Mouse (Mus musculus) hindbrain, embryonic 12.5 days (tissue): ENCODE data around the gene Nrbf2. TPM values are rescaled to one million over a fixed set of nuclear protein-coding genes. Genes with fewer than 3 reads are reported as not detected.

Experiments used
- ATAC-seq: fragments of 200-750 bp; cut with Nextera tagmentation; 2 replicates; pipeline ENCODE4 v1.8.0; 2017; ENCODE audit warnings: moderate TSS enrichment; ENCODE audit not compliant: low FRiP score
- H3K27ac ChIP-seq: fragments of 300-500 bp; sonication (generic); 2 replicates; pipeline ENCODE4 v1.5.1; 2016; ENCODE audit warnings: mild to moderate bottlenecking
- H3K27me3 ChIP-seq: fragments of 300-500 bp; sonication (generic); 2 replicates; pipeline ENCODE4 v1.6.1; 2016; ENCODE audit warnings: mild to moderate bottlenecking
- H3K36me3 ChIP-seq: fragments of 300-500 bp; sonication (generic); 2 replicates; pipeline ENCODE4 v1.6.1; 2016; ENCODE audit warnings: mild to moderate bottlenecking
- H3K4me1 ChIP-seq: fragments of 300-500 bp; sonication (generic); 2 replicates; pipeline ENCODE4 v1.6.1; 2016
- H3K4me2 ChIP-seq: fragments of 300-500 bp; sonication (generic); replicated peaks from 2 replicates; pipeline ENCODE4 v1.6.1; 2016; ENCODE audit warnings: mild to moderate bottlenecking
- H3K4me3 ChIP-seq: fragments of 300-500 bp; sonication (generic); 2 replicates; pipeline ENCODE4 v1.5.1; 2016; ENCODE audit warnings: mild to moderate bottlenecking
- H3K9ac ChIP-seq: fragments of 300-500 bp; sonication (generic); 2 replicates; pipeline ENCODE4 v1.6.1; 2016; ENCODE audit warnings: mild to moderate bottlenecking, moderate library complexity
- H3K9me3 ChIP-seq: fragments of 300-500 bp; sonication (generic); replicated peaks from 2 replicates; pipeline ENCODE4 v1.6.1; 2016; ENCODE audit warnings: mild to moderate bottlenecking
- WGBS: fragments of 180-500 bp; shearing (Covaris S2); methylation state at CpG from one replicate; pipeline ENCODE4 v1.1.7; 2016; 5-methylcytosine and 5-hydroxymethylcytosine counted together
- polyA plus RNA-seq: library from polyadenylated mRNA; unstranded; fragments of >200 nt; fragmentation: Nextera tagmentation; extraction: Ambion mirVana; gene quantifications from 2 replicates; pipeline ENCODE4 v1.2.1, GENCODE M21; 2016

The Nrbf2 gene
- polyA plus RNA-seq, 1 experiment from 2014 or later = 45.0 TPM

DNA sequence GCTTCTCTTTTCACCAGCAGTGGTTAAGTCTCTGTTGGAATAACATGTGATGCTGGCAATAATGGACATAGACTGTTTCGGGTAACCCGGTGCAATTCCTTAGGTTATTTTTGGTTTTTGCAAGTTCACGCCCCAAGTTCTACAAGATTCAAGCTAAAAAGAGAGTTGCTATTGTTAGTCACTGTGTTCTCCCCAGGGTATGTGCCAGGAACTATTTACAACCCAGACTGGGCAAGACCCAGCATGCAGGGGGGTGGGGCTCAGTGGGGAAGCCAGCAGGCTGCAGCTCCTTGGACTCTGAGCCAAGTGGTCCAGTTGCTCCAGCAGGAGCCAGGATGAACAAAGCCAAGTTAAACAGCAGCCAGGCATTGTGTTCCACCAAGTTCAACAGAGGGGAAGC, 2.8 kb upstream of the Nrbf2 start:
- Histone ChIP-seq H3K36me3 (no peaks in the 10 kb centered on the region), H3K27ac (no peak overlapping the region), H3K4me1 (peaks cover 15% of the 10 kb centered on the region), H3K9me3 (no peaks in the 10 kb centered on the region), H3K4me2 (no peak overlapping the region), H3K27me3 (no peaks in the 10 kb centered on the region), H3K4me3 (no peak overlapping the region), H3K9ac (no peak overlapping the region)
- WGBS = 78% methylated on average over 3 of the region's 3 CpGs
- no peak for ATAC-seq

DNA sequence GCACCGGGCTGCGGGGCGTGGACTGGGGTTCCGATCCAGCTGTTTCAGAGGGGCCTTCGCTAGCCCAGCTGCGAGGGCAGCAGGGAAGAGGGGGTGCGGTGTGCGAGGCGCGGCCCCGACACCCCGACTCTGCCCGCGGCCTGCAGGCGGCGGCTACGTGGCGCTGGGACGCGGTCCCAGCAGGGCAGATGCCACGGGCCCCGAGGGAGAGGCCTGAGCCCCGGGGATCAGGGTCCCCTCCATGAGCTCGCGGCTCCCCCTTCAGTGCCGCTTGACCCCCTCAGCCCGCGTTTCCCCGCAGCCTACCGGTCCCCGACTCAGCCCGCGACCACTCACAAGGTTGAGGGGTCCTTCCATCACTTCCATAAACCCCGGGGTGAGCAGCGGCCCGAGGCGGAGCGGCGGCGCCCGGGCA, 337 bp downstream of the Nrbf2 start:
- WGBS = under 1% methylated on average over 41 of the region's 41 CpGs
- ATAC-seq = no peak; the same call in 1 of the 2 replicates
- H3K36me3 ChIP-seq = no peaks in the 10 kb centered on the region

DNA sequence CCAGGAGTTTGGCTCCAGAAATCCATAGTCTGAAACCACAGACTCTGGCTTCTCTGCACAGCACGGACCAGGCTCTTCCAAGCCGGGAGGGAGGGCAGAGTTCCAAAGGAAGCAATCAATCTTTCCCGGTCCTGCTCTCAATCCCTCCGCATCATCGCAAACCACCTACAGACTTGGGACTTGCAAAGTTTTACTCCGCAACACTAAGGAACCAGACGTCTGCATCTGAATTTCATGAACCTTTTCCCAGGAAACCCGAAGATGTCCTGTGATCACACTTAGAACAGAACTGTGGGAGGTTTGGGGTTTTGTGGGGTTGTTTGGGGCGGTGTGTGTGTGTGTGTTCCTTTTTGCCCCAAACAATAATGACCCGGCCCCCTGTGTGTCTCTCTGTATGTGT, 794 bp downstream of the Nrbf2 start:
- H3K27ac ChIP-seq = peak overlapping the region; percentile 78; the same call in 1 of the 2 replicates
- H3K4me2 ChIP-seq = peak overlapping the region; percentile 92
- H3K27me3 ChIP-seq = no peaks in the 10 kb centered on the region
- WGBS = 1% methylated on average over 10 of the region's 10 CpGs
- peak overlapping the region; percentile 95 for H3K9ac ChIP-seq
- H3K9me3 ChIP-seq = no peaks in the 10 kb centered on the region
- H3K4me3 ChIP-seq = peak overlapping the region; percentile 85
- no peaks in the 10 kb centered on the region for H3K36me3 ChIP-seq
- no peak; the same call in 1 of the 2 replicates for ATAC-seq
- H3K4me1 ChIP-seq = peaks cover 23% of the 10 kb centered on the region

More for the DNA sequence above, 337 bp downstream of the Nrbf2 start:
- peak overlapping the region; percentile 92 for H3K4me2 ChIP-seq
- H3K4me1 ChIP-seq = peaks cover 23% of the 10 kb centered on the region
- no peaks in the 10 kb centered on the region for H3K9me3 ChIP-seq
- peak overlapping the region; percentile 95 for H3K9ac ChIP-seq
- peak overlapping the region; percentile 85 for H3K4me3 ChIP-seq
- peak overlapping the region; percentile 78 for H3K27ac ChIP-seq
- no peaks in the 10 kb centered on the region for H3K27me3 ChIP-seq

DNA sequence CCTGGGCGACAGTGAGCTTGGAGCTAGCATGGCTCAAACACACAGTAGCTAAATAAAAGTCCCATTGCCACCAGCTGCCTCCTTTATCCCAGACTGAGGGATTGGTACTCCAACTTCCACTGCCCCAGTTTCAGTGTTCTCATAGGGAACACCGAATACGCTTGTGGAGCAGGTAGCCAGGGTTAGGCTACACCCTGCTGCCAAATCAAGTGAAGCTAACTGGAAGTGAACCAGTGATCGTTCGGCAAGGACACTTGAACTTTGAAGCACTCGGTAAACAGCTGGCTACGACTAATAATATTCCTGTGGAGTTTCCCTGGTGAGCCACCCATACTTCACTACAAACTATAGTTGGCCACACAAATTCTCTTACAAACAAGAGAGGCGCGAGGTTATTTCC, 1.6 kb downstream of the Nrbf2 start:
- 90% methylated on average over 9 of the region's 9 CpGs for WGBS
- no peaks in the 10 kb centered on the region for H3K9me3 ChIP-seq
- ATAC-seq = no peak
- H3K4me2 ChIP-seq = peak overlapping the region; percentile 92
- H3K4me1 ChIP-seq = peaks cover 23% of the 10 kb centered on the region
- no peak overlapping the region for H3K27ac ChIP-seq
- peak overlapping the region; percentile 23; the same call in 1 of the 2 replicates for H3K9ac ChIP-seq
- H3K4me3 ChIP-seq = peak overlapping the region; percentile 85; the same call in 1 of the 2 replicates
- no peaks in the 10 kb centered on the region for H3K27me3 ChIP-seq
- no peaks in the 10 kb centered on the region for H3K36me3 ChIP-seq

DNA sequence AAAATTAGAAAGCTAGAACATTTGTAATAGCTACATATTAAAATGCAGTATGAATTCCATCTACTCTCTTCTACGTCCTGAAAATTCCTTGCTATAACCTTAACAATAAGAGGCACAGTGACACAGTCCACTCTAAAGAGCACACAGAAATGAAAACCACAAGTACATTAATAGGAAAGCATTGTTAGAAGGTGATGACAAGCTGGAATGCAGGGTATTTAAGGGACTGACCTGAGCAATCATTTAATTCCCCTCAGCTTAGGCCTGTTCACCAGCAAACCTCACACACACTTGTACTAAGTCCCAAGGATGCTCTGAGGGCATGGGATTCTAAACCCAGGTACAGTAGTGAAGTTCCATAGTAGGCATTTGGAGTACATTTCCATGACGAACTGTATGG, 2.6 kb downstream of the Nrbf2 start:
- ATAC-seq = no peak
- Histone ChIP-seq H3K9me3 (no peaks in the 10 kb centered on the region), H3K36me3 (no peaks in the 10 kb centered on the region), H3K4me1 (peaks cover 23% of the 10 kb centered on the region), H3K4me3 (no peak overlapping the region), H3K27ac (no peak overlapping the region), H3K27me3 (no peaks in the 10 kb centered on the region), H3K9ac (no peak overlapping the region), H3K4me2 (no peak overlapping the region)
- 79% methylated on average over 2 of the region's 2 CpGs for WGBS

DNA sequence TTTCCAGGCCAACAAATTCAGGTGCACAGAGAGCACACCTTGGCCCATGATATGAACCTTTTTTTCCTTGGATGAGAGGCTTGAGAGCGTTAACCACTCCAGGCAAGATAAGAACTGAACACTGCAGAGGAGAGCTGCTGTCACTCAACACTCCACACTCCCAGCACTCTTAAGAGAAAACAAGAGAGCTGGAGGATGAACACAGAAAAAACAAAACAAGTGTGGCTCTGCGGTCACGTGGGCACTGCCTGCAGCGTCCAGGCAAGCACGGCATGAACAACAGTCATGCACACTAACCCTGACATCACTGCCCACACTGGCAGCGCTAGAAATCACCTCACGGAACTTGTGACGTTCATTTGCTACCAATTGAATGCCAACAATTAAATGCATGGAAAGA, 3.3 kb downstream of the Nrbf2 start:
- peaks cover 23% of the 10 kb centered on the region for H3K4me1 ChIP-seq
- H3K9me3 ChIP-seq = no peaks in the 10 kb centered on the region
- H3K4me3 ChIP-seq = no peak overlapping the region
- no peak for ATAC-seq
- no peak overlapping the region for H3K27ac ChIP-seq
- no peaks in the 10 kb centered on the region for H3K27me3 ChIP-seq
- H3K9ac ChIP-seq = no peak overlapping the region
- H3K36me3 ChIP-seq = no peaks in the 10 kb centered on the region
- H3K4me2 ChIP-seq = no peak overlapping the region
- 72% methylated on average over 8 of the region's 8 CpGs for WGBS

DNA sequence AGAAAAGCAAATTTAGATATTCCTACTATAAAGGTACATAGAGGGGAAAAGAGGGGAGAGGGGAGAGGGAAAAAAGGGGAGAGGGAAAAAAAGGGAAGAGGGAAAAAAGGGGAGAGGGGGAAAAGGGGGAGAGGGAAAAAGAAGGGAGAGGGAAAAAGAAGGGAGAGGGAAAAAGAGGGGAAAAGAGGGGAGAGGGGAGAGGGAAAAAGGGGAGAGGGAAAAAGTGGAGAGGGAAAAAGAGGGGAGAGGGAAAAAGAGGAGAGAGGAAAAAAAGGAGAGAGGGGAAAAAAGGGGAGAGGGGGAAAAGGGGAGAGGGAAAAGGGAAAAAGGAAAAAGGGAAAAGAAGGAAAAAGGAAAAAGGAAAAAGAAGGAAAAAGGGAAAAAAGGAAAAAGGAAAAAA, 9.2 kb downstream of the Nrbf2 start:
- Histone ChIP-seq H3K36me3 (peaks cover 26% of the 10 kb centered on the region), H3K9me3 (no peaks in the 10 kb centered on the region), H3K4me2 (no peak overlapping the region), H3K9ac (no peak overlapping the region), H3K27me3 (no peaks in the 10 kb centered on the region), H3K4me3 (no peak overlapping the region), H3K27ac (no peak overlapping the region), H3K4me1 (no peaks in the 10 kb centered on the region)
- no peak for ATAC-seq

DNA sequence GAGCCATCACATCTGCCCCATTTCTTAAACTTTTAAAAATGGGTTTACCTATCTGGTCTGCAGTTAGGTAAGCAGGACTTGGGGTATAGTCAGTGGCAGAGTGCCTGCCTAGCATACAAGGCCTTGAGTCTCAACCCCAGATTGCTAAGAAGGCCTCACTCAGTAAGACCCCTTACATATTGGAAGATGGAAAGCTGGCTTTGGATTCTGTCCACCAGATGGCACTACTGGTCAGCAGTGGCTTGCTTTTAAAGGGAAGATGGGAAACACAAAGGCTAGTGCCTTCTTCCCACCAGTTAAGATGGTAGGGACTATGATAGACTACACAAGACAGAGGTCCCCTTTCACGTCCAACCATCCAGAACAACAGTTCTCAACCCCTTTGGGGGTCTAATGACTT, 20.3 kb downstream of the Nrbf2 start:
- H3K4me2 ChIP-seq = no peak overlapping the region
- H3K27ac ChIP-seq = no peak overlapping the region
- no peak overlapping the region for H3K9ac ChIP-seq
- no peaks in the 10 kb centered on the region for H3K4me1 ChIP-seq
- ATAC-seq = no peak
- no peaks in the 10 kb centered on the region for H3K27me3 ChIP-seq
- H3K9me3 ChIP-seq = 0 out of 2 replicates have a peak, but pooled peaks cover 3% of the 10 kb centered on the region
- H3K36me3 ChIP-seq = peaks cover 30% of the 10 kb centered on the region
- WGBS = 46% methylated on average over 1 of the region's 1 CpGs
- no peak overlapping the region for H3K4me3 ChIP-seq

DNA sequence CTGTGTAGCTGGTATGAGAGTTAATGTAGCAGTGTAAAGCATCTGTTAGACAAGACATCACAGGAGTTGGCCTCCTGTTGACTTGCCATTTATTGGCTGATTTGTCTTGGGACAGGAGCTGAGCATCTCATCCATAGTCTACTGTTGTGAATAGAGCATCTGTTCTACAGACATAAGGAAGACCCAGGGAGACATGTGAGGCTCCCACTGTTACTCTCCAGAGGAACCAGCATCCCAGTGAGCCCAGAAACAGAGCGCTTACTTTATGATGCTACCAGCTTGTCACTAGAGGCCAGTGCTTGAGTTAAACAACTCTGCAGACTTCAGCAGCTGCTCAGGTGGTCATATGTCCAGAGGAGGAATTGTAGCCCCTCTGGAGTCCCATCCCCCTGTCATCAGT, 32.0 kb downstream of the Nrbf2 start:
- Histone ChIP-seq H3K4me1 (no peaks in the 10 kb centered on the region), H3K9me3 (no peaks in the 10 kb centered on the region), H3K4me3 (no peak overlapping the region), H3K9ac (no peak overlapping the region), H3K27ac (no peak overlapping the region), H3K27me3 (no peaks in the 10 kb centered on the region), H3K36me3 (peaks cover 52% of the 10 kb centered on the region), H3K4me2 (no peak overlapping the region)
- ATAC-seq = no peak
- 88% methylated on average over 1 of the region's 1 CpGs for WGBS

DNA sequence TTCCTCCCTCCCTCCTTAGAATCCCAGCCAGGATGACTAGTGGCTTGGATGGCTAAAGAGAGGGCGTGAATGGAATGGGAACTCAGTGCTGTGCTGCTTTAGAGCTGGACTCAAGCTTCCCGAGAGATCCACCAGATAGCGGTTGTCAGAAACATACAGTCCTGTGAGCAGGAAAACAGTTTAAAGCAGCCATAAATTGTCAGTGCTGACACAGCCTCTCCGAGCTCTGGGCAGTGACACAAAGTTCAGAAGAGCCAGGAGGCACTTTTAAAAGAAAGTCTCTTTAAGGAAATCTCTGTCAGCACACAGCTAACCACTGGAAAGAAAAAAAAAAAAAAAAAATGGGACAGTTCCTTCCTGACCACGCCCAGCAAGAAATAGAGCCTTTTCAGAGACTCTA, 32.8 kb downstream of the Nrbf2 start:
- no peak overlapping the region for H3K27ac ChIP-seq
- H3K4me3 ChIP-seq = no peak overlapping the region
- H3K27me3 ChIP-seq = no peaks in the 10 kb centered on the region
- no peak overlapping the region for H3K4me2 ChIP-seq
- no peaks in the 10 kb centered on the region for H3K4me1 ChIP-seq
- no peaks in the 10 kb centered on the region for H3K9me3 ChIP-seq
- WGBS = 86% methylated on average over 5 of the region's 5 CpGs
- H3K36me3 ChIP-seq = peaks cover 47% of the 10 kb centered on the region
- H3K9ac ChIP-seq = no peak overlapping the region
- no peak for ATAC-seq

DNA sequence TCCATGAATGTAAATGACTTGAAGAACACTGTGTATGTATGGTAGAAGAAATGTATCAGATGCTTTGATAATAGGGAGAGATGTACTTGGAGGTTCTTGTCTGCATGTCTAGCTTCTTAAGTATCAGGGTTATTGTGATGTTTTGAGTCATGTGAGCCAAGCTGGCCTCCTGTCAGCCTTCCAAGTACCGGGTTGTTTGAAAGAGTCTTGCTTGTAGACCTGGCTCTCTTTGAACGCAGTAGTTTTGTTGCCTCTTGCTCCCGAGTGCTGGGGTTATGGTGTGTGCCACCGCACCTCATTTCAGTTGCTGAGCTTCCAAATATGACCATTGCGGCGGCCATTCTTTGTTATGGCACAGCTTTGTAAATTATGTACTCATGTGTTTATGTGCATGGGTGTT, 34.3 kb downstream of the Nrbf2 start:
- no peak overlapping the region for H3K4me3 ChIP-seq
- H3K9ac ChIP-seq = no peak overlapping the region
- no peaks in the 10 kb centered on the region for H3K27me3 ChIP-seq
- WGBS = 96% methylated on average over 6 of the region's 6 CpGs
- no peaks in the 10 kb centered on the region for H3K4me1 ChIP-seq
- peaks cover 55% of the 10 kb centered on the region for H3K36me3 ChIP-seq
- no peak overlapping the region for H3K27ac ChIP-seq
- no peak overlapping the region for H3K4me2 ChIP-seq
- no peak for ATAC-seq
- no peaks in the 10 kb centered on the region for H3K9me3 ChIP-seq

DNA sequence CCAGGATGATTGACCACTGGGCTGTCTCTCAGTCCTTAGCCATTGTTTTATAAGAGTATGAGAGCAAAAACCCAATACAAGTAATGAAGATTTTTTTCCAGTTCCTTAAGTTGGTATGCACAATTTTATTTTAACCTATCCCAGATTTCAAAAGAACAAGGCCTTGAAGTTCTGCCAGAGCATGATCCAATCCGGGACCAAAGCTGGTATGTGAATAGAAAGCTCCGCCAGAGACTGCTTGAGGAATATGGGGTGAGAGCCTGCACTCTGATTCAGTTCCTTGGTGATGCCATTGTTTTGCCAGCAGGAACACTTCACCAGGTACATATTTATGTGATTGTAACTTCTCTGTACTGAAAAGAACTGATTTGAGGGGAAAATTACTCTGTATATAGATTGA, 35.6 kb downstream of the Nrbf2 start:
- 90% methylated on average over 2 of the region's 2 CpGs for WGBS
- peaks cover 52% of the 10 kb centered on the region for H3K36me3 ChIP-seq
- H3K9me3 ChIP-seq = no peaks in the 10 kb centered on the region
- H3K9ac ChIP-seq = no peak overlapping the region
- no peak overlapping the region for H3K27ac ChIP-seq
- H3K4me3 ChIP-seq = no peak overlapping the region
- no peak for ATAC-seq
- H3K4me1 ChIP-seq = no peaks in the 10 kb centered on the region
- no peaks in the 10 kb centered on the region for H3K27me3 ChIP-seq
- no peak overlapping the region for H3K4me2 ChIP-seq

DNA sequence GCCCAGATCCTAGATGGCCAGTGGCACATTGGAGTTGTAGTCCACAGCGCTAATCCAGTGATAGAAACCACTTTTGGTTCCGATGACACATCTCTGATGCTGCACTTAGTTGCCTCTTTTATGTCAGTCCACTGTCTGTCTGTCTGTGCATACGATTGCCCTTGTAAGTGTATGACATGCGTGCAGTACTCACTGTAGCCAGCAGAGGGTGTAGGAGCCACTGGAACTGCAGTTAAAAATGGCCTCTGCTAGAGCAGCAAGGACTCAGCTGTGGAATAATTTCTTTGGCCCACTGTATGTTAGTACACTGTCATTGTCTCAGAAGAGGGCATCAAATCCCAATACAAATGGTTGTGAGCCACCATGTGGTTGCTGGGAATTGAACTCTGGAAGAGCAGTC, 38.0 kb downstream of the Nrbf2 start:
- no peak overlapping the region for H3K9ac ChIP-seq
- H3K27me3 ChIP-seq = no peaks in the 10 kb centered on the region
- H3K9me3 ChIP-seq = no peaks in the 10 kb centered on the region
- no peak overlapping the region for H3K4me2 ChIP-seq
- ATAC-seq = no peak
- no peaks in the 10 kb centered on the region for H3K4me1 ChIP-seq
- H3K4me3 ChIP-seq = no peak overlapping the region
- no peak overlapping the region for H3K27ac ChIP-seq
- H3K36me3 ChIP-seq = peaks cover 49% of the 10 kb centered on the region
- 89% methylated on average over 4 of the region's 4 CpGs for WGBS
